Mouse (Mus musculus) lung, postnatal 36 days (tissue): ENCODE measurements at regions not wholly inside any gene's neighbourhood (a gene's known extent, or its start where the extent isn't known, plus 50 kb on each side); places are given as distances from the start of the nearest gene placed in this dataset.
"Not testable (repeated sequence)": the region's sequence is repeated elsewhere in the genome, so short reads cannot be mapped to it uniquely, and the experiment has no call there.

Experiments
- DNase-seq: peaks from one replicate; pipeline ENCODE4 v3.0.0; 2022; ENCODE audit warnings: mixed read lengths

GRCm38 (mm10) chr4:49958275-49958674 is 112.7 kb upstream of the Grin3a start:
- peak; percentile 19 for DNase-seq

GRCm38 (mm10) chr4:49956855-49957254 is 111.3 kb upstream of the Grin3a start:
- DNase-seq: no peak

GRCm38 (mm10) chr4:49946306-49946705 is 100.8 kb upstream of the Grin3a start:
- DNase-seq: no peak

DNA sequence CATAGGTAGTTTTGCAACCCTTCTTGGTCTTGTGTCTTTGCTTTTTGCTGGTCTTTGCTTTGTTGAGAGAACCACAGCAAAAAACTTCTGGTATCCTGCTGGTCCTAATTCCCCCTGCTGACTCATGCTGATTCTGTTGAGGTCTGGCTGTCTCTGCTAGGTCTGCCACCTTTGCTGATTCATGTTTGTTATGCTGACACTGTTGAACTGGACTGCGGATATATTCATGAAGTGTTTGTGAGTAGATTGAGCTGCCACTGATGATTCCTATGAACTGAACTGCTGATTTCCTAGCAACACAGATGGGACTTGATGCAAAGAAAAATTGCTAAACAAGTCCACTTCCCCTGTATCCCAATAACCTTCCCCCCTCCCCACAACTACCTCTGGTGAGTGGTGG is 91.9 kb upstream of the Grin3a start:
- peak; percentile 5 for DNase-seq

- not testable (repeated sequence) for DNase-seq
Observed at GRCm38 (mm10) chr4:49929636-49930035, 84.1 kb upstream of the Grin3a start.

DNA sequence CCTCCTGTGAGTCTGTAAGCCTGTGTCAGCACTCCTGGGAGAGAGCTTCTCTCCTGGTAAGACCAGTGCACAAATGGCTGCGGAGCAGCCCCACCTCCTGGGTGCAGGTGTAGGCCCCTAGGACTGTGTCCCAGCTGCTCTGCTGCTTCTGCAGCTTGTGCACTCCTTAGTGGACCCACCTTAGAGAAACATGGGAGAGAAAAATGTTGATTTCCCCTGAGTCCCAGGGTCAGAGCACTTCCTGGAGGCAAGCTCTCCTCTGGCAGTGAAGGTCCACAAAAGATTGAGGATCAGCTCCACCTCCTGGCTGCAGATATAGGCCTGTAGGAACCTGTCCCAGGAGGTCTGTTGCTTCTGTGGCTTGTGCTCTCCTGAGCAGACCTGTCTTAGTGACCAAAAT is 81.5 kb upstream of the Grin3a start:
- DNase-seq: no peak

DNA sequence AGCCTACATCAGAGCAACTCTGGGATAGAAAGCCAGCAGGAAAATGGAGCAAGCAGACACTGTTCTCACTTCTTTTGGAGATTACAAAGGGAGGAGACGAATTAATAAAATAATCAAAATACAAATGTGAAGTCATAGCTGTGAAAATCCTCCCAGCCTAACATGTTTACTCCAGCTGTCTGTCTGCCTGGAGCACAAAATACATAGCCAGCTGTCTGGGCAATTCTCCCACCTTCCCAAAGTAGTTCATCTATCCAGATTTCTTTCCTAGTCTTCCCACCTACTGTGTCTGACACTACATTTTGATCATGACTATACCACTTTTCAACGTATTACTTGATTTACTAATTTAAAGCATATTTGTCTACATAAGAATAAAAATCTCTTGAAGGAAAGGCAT is 68.7 kb upstream of the Grin3a start:
- no peak for DNase-seq

GRCm38 (mm10) chr4:49913636-49914035 is 68.1 kb upstream of the Grin3a start:
- no peak for DNase-seq
